Mouse (Mus musculus) forebrain, embryonic 14.5 days (tissue): ENCODE measurements around the gene Fkbp4. TPM values are rescaled to one million over a fixed set of nuclear protein-coding genes. Genes with fewer than 3 reads are reported as not detected.

ENCODE experiments used
- ATAC-seq: fragments of 200-750 bp; cut with Nextera tagmentation; 2 replicates; pipeline ENCODE4 v1.8.0; 2017; ENCODE audit warnings: mild to moderate bottlenecking, moderate library complexity
- DNase-seq: peaks from one replicate; pipeline ENCODE4 v3.0.0-alpha.2; 2015; ENCODE audit warnings: low spot score
- H3K27ac ChIP-seq: fragments of 300-500 bp; sonication (generic); 2 replicates; pipeline ENCODE4 v1.5.1; 2014; ENCODE audit warnings: low read depth, mild to moderate bottlenecking, control low read depth, low read length, moderate library complexity
- H3K27me3 ChIP-seq: fragments of 300-500 bp; sonication (generic); replicated peaks from 2 replicates; pipeline ENCODE4 v1.6.1; 2014; ENCODE audit warnings: low read length, control low read depth, mixed read lengths; ENCODE audit not compliant: control insufficient read depth, insufficient read depth
- H3K36me3 ChIP-seq: fragments of 300-500 bp; sonication (generic); 2 replicates; pipeline ENCODE4 v1.6.1; 2014; ENCODE audit warnings: low read length, control low read depth; ENCODE audit not compliant: control insufficient read depth, insufficient read depth
- H3K4me1 ChIP-seq: fragments of 300-500 bp; sonication (generic); 2 replicates; pipeline ENCODE4 v1.6.1; 2014; ENCODE audit warnings: antibody characterized with exemption, low read length, control low read depth; ENCODE audit not compliant: control insufficient read depth, insufficient read depth
- H3K4me2 ChIP-seq: fragments of 300-500 bp; sonication (generic); 2 replicates; pipeline ENCODE4 v1.6.1; 2014; ENCODE audit warnings: mild to moderate bottlenecking, control low read depth, low read length
- H3K4me3 ChIP-seq: fragments of 300-500 bp; sonication (generic); 2 replicates; pipeline ENCODE4 v1.5.1; 2014; ENCODE audit warnings: low read depth, low read length, control low read depth
- H3K9ac ChIP-seq: fragments of 300-500 bp; sonication (generic); 2 replicates; pipeline ENCODE4 v1.6.1; 2014; ENCODE audit warnings: mild to moderate bottlenecking, low read length, control low read depth, moderate library complexity
- H3K9me3 ChIP-seq: fragments of 300-500 bp; sonication (generic); replicated peaks from 2 replicates; pipeline ENCODE4 v1.6.1; 2016; ENCODE audit warnings: low read length, control low read depth, mixed read lengths; ENCODE audit not compliant: control insufficient read depth
- WGBS: fragments of 180-500 bp; shearing (Covaris S2); extraction: QIAGEN DNeasy Blood & Tissue Kit; methylation state at CpG from one replicate; pipeline ENCODE4 v1.1.7; 2014; 5-methylcytosine and 5-hydroxymethylcytosine counted together
- polyA plus RNA-seq: library from polyadenylated mRNA; unstranded; fragments of >200 nt; fragmentation: Nextera tagmentation; extraction: Ambion mirVana; gene quantifications from 2 replicates; pipeline ENCODE4 v1.2.1, GENCODE M21; 2014

Gene Fkbp4
- polyA plus RNA-seq, 1 experiment from 2014 or later = 366 TPM

DNA sequence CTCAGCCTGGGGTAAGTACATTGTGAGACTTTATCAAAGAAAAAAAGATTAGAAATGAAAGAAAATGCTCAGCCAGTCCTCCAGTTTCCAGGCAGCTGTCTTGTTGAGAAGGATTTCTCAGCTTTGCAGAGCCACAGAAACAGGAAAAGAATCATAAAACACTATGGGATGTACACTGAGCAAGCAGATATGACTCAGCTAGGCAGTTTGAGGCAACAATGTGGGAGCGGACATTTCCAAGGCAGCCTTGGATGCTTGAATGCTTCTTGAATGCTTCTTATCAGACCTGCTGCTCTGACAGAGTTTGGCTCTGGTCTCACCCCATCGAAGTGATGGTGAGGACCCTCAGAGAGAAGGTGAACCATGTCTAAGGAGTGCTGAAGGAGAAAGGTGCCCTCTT, 17.4 kb downstream of the Fkbp4 start:
- H3K27me3 ChIP-seq = no peaks in the 10 kb centered on the region
- H3K27ac ChIP-seq = no peak overlapping the region
- H3K36me3 ChIP-seq = no peaks in the 10 kb centered on the region
- 94% methylated on average over 2 of the region's 2 CpGs for WGBS
- H3K4me2 ChIP-seq = no peak overlapping the region
- peaks cover 3% of the 10 kb centered on the region; the same call in 1 of the 2 replicates for H3K4me1 ChIP-seq
- no peak overlapping the region for H3K9ac ChIP-seq
- no peaks in the 10 kb centered on the region for H3K9me3 ChIP-seq
- no peak overlapping the region for H3K4me3 ChIP-seq
- no peak for ATAC-seq
- DNase-seq = no peak

DNA sequence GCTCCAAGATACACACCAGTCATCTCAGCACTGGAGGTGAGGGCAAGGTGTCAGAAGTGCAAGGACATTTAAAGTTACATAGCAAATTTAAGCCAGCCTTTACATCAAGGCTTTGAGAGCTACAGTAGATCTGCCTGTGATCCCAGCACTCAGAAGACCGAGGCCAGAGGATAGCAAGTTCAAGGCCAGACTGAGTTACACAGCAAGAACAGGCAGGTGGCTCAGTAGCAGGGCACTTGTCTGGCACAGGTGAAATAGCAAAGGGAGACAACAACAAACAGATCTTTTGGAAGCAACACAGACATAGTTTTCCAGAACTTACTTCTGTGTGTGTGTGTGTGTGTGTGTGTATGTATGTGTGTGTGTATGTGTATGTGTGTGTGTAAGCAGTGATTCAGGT, 20.4 kb downstream of the Fkbp4 start:
- no peak for DNase-seq
- no peaks in the 10 kb centered on the region for H3K4me1 ChIP-seq
- no peak overlapping the region for H3K9ac ChIP-seq
- no peak overlapping the region for H3K4me2 ChIP-seq
- no peaks in the 10 kb centered on the region for H3K27me3 ChIP-seq
- H3K9me3 ChIP-seq = no peaks in the 10 kb centered on the region
- H3K36me3 ChIP-seq = peaks cover 9% of the 10 kb centered on the region; the same call in 1 of the 2 replicates
- 100% methylated on average over 1 of the region's 1 CpGs for WGBS
- no peak overlapping the region for H3K4me3 ChIP-seq
- H3K27ac ChIP-seq = no peak overlapping the region
- no peak for ATAC-seq

DNA sequence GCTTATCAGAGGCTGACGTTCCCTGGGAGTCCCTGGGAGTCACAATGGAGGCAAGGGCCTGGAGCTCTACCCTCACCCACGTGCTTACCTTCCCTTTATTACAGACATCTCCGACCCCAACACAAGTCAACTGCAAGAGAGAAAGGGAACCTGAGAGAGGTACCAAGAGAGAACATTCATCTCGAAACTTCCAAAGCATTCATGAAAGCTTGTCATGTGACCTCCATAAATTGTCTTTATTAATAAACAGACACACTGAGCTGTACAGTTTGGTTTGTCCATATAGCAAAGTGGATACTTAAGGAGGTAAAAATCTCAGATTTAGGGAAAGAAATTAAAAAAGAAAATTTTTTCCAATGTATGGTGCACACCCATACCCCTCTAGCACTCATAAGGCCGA, 22.3 kb downstream of the Fkbp4 start:
- Histone ChIP-seq H3K27ac (no peak overlapping the region), H3K27me3 (no peaks in the 10 kb centered on the region), H3K4me1 (no peaks in the 10 kb centered on the region), H3K9ac (no peak overlapping the region), H3K4me3 (no peak overlapping the region), H3K4me2 (no peak overlapping the region), H3K9me3 (no peaks in the 10 kb centered on the region), H3K36me3 (peaks cover 21% of the 10 kb centered on the region)
- ATAC-seq (no peak), DNase-seq (no peak)
- WGBS = 90% methylated on average over 5 of the region's 5 CpGs

DNA sequence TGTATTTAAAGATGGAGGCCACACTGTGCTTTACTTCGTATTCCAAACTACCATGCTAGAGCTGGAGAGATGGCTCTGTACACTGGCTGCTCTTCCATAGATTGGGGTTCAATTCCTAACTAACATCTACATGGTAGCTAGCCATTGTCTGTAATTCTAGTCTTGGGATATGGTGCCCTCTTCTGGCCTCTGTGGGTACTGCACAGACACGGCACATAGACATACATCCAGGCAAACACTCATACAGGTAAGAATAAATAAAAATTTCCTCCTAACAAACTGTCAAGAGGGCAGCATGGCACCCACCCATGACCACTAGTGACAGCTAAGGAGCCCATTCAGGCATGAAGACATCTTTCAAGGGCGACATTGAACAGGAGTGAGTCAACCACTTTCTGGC, 27.4 kb downstream of the Fkbp4 start:
- no peak overlapping the region for H3K9ac ChIP-seq
- no peak overlapping the region for H3K4me3 ChIP-seq
- peaks cover 65% of the 10 kb centered on the region for H3K36me3 ChIP-seq
- H3K9me3 ChIP-seq = no peaks in the 10 kb centered on the region
- peak; percentile 83 for DNase-seq
- no peak overlapping the region for H3K27ac ChIP-seq
- no peaks in the 10 kb centered on the region for H3K27me3 ChIP-seq
- H3K4me1 ChIP-seq = no peaks in the 10 kb centered on the region
- no peak overlapping the region for H3K4me2 ChIP-seq
- peak; percentile 54 for ATAC-seq
- WGBS = 16% methylated on average over 3 of the region's 3 CpGs

DNA sequence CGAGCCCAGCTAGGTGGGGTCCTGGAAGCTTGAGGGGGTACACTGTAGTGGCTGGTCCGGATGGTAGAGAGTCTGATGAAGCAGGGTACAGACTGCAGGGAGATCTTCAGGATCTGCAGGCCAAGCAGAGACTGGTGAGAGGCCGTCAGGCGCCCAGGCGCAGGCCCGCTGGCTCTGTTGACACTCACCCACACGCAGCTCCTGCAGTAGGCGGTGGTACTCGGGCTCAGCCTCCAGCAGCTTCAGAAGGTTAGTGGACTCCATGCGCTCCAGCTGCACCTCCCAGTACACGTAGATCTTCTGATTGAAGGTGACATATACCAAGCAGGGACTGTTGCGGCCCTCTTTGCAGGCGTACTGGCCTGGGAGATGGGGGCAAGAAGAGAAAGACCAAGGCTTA, 28.2 kb downstream of the Fkbp4 start:
- Histone ChIP-seq H3K4me3 (no peak overlapping the region), H3K27ac (no peak overlapping the region), H3K27me3 (no peaks in the 10 kb centered on the region), H3K9me3 (no peaks in the 10 kb centered on the region), H3K4me1 (no peaks in the 10 kb centered on the region), H3K9ac (no peak overlapping the region), H3K4me2 (no peak overlapping the region), H3K36me3 (peaks cover 67% of the 10 kb centered on the region)
- ATAC-seq (no peak), DNase-seq (no peak)
- 93% methylated on average over 13 of the region's 13 CpGs for WGBS

DNA sequence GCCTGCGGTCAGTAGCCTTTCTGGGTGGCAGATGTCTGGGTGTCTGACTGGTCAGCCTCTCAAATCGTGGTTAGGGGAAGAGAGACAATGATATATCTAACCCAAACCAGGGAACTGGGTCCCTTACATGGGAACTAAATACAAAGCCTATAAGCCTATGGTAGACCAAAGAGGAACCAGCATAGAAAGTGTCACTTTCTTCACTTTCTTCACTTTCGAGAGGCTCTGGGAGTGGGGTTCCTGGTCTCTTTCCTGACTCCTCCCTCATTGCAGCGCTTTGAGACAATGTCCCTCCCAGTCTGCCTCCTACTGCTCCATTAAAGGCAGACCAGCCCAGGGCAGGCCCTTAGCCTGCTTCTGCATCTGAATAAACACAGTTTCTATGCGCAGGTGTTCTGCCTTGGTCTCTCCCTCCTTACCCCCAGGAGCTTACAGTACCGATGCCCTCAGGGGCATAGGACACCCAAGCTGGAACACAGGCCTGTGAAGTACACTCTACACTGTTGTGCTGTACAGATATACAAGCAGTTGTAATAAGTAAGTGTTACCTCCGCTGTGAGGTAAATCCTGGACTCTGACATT, 29.8 kb downstream of the Fkbp4 start:
- ATAC-seq = no peak
- no peak for DNase-seq
- 93% methylated on average over 7 of the region's 7 CpGs for WGBS
- Histone ChIP-seq H3K9me3 (no peaks in the 10 kb centered on the region), H3K9ac (no peak overlapping the region), H3K27me3 (no peaks in the 10 kb centered on the region), H3K4me3 (no peak overlapping the region), H3K27ac (no peak overlapping the region), H3K36me3 (peaks cover 61% of the 10 kb centered on the region), H3K4me1 (no peaks in the 10 kb centered on the region), H3K4me2 (no peak overlapping the region)

DNA sequence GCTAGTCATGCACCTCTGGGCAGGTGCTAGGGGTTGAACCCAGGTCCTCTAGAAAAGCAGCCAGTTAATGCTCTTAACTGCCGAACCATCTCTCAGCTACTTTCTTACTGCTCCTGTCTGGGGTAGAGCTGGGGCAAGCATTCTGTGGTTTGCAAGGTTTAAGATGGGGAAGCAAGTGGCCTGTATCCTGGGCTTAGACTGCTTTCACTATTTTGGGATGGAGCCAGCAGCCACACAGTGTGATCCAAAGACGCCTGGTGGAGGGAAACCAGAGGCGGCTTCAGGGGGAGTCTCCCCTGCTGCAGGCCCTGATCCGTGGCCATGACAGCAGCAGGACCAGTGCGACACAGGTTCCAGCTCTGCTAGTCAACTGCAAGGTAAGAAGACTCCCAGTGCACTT, 33.8 kb downstream of the Fkbp4 start:
- Histone ChIP-seq H3K4me1 (no peaks in the 10 kb centered on the region), H3K27ac (no peak overlapping the region), H3K27me3 (no peaks in the 10 kb centered on the region), H3K9me3 (no peaks in the 10 kb centered on the region), H3K9ac (no peak overlapping the region), H3K4me2 (no peak overlapping the region), H3K36me3 (peaks cover 34% of the 10 kb centered on the region), H3K4me3 (no peak overlapping the region)
- DNase-seq (peak; percentile 11), ATAC-seq (no peak)
- WGBS = 57% methylated on average over 5 of the region's 5 CpGs

DNA sequence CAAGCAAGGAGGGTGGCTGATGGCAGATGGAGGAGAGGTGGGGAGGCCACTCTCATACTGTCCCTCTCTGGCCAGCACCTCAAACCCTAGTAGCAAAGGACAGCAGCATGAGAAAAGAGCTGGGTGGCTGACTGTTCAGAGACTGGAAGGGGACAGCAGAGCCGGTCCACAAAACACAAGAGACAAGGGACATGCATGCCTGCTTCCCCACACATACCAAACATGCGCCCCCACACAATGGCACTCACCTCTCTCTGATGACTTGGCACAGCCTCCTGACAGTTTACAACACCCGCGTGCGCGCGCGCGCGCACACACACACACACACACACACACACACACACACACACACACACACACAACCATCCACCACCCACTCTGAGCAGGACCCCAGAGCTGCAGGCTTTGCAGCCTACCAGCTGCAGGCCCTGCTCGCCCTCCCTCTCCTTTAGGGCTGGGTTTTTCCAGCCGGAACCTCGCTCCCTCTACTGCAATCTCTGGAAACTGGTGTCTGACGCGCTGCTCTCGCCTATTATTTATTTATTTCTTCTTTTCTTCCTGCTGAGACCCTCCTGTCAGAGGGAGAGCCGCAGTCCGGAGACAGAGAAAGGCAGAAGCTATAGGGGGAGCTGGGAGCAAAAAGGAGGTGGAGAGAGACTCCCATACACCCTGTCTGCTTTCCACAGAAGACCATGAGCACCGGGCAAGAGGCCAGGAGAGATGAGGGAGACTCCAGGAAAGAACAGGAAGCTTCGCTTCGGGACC, 38.9 kb downstream of the Fkbp4 start:
- WGBS = 45% methylated on average over 21 of the region's 21 CpGs
- DNase-seq (peak; percentile 53), ATAC-seq (peak; percentile 84)
- Histone ChIP-seq H3K27ac (peak overlapping the region; percentile 48), H3K4me2 (peak overlapping the region; percentile 42), H3K27me3 (no peaks in the 10 kb centered on the region), H3K9me3 (no peaks in the 10 kb centered on the region), H3K4me3 (peak overlapping the region; percentile 1; the same call in 1 of the 2 replicates), H3K9ac (peak overlapping the region; percentile 50), H3K36me3 (no peaks in the 10 kb centered on the region), H3K4me1 (no peaks in the 10 kb centered on the region)

DNA sequence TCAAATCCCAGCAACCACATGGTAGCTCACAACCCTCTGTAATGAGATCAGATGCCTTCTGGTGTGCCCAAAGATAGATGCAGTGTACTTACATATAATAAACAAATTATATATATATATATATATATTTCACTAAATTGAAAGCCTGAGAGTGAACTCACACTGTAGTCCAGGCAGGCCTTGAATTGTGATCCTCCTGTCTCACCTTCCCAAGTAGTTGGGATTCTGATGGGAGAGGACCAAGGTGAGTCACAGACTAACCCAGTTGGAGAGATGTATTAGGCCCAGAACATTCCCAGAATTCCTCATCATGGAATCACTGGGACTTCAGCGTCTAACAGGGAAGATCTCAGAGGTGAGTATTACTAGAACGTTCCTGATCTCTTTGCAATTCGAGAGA, 39.5 kb downstream of the Fkbp4 start, which contains the start of gene Nrip2:
Gene Nrip2 (plus strand): TSS at position 301 of the 400 bp plus-strand sequence.
- WGBS = 78% methylated on average over 3 of the region's 3 CpGs
- DNase-seq = no peak

More for the DNA sequence above, 39.5 kb downstream of the Fkbp4 start, which contains the start of gene Nrip2:
- peak within 1 kb of the TSS; percentile 1; the same call in 1 of the 2 replicates for H3K4me3 ChIP-seq
- H3K9me3 ChIP-seq = no peaks in the 10 kb centered on the region
- no peak for ATAC-seq
- H3K27me3 ChIP-seq = no peaks in the 10 kb centered on the region
- H3K4me1 ChIP-seq = no peaks in the 10 kb centered on the region
- peak within 1 kb of the TSS; percentile 48 for H3K27ac ChIP-seq
- no peaks in the 10 kb centered on the region for H3K36me3 ChIP-seq
- peak within 1 kb of the TSS; percentile 50 for H3K9ac ChIP-seq
- H3K4me2 ChIP-seq = peak within 1 kb of the TSS; percentile 42
